Mouse (Mus musculus) midbrain, embryonic 14.5 days (tissue): ENCODE results near the gene Rps6kc1. TPM values are rescaled to one million over a fixed set of nuclear protein-coding genes. Genes with fewer than 3 reads are reported as not detected.

ENCODE experiments used
- ATAC-seq: fragments of 200-750 bp; cut with Nextera tagmentation; 2 replicates; pipeline ENCODE4 v1.8.0; 2017; ENCODE audit warnings: moderate number of reproducible peaks, moderate library complexity; ENCODE audit not compliant: low FRiP score, low TSS enrichment
- DNase-seq: peaks from one replicate; pipeline ENCODE4 v3.0.0-alpha.2; 2015
- H3K27ac ChIP-seq: fragments of 300-500 bp; sonication (generic); replicated peaks from 2 replicates; pipeline ENCODE4 v1.5.1; 2014; ENCODE audit warnings: mild to moderate bottlenecking, low read depth, low read length, moderate library complexity
- H3K27me3 ChIP-seq: fragments of 300-500 bp; sonication (generic); 2 replicates; pipeline ENCODE4 v1.6.1; 2014; ENCODE audit warnings: low read length, control low read depth, mixed read lengths; ENCODE audit not compliant: control insufficient read depth, insufficient read depth
- H3K36me3 ChIP-seq: fragments of 300-500 bp; sonication (generic); 2 replicates; pipeline ENCODE4 v1.6.1; 2014; ENCODE audit warnings: low read length, control low read depth; ENCODE audit not compliant: control insufficient read depth, insufficient read depth
- H3K4me1 ChIP-seq: fragments of 300-500 bp; sonication (generic); 2 replicates; pipeline ENCODE4 v1.6.1; 2014; ENCODE audit warnings: mild to moderate bottlenecking, antibody characterized with exemption, low read length, control low read depth; ENCODE audit not compliant: control insufficient read depth, insufficient read depth
- H3K4me2 ChIP-seq: fragments of 300-500 bp; sonication (generic); 2 replicates; pipeline ENCODE4 v1.6.1; 2014; ENCODE audit warnings: mild to moderate bottlenecking, low read length, moderate library complexity
- H3K4me3 ChIP-seq: fragments of 300-500 bp; sonication (generic); replicated peaks from 2 replicates; pipeline ENCODE4 v1.5.1; 2014; ENCODE audit warnings: low read depth, low read length
- H3K9ac ChIP-seq: fragments of 300-500 bp; sonication (generic); replicated peaks from 2 replicates; pipeline ENCODE4 v1.6.1; 2014; ENCODE audit warnings: mild to moderate bottlenecking, low read length, moderate library complexity
- H3K9me3 ChIP-seq: fragments of 300-500 bp; sonication (generic); 2 replicates; pipeline ENCODE4 v1.6.1; 2016; ENCODE audit warnings: low read length, control low read depth, mixed read lengths; ENCODE audit not compliant: control insufficient read depth
- WGBS: fragments of 180-500 bp; shearing (Covaris S2); extraction: QIAGEN DNeasy Blood & Tissue Kit; methylation state at CpG from one replicate; pipeline ENCODE4 v1.1.7; 2014; 5-methylcytosine and 5-hydroxymethylcytosine counted together
- polyA plus RNA-seq: library from polyadenylated mRNA; unstranded; fragments of >200 nt; fragmentation: Nextera tagmentation; extraction: Ambion mirVana; gene quantifications from 2 replicates; pipeline ENCODE4 v1.2.1, GENCODE M21; 2014

The Rps6kc1 gene
- 29.8 and 31.0 TPM in 2 replicates for polyA plus RNA-seq

DNA sequence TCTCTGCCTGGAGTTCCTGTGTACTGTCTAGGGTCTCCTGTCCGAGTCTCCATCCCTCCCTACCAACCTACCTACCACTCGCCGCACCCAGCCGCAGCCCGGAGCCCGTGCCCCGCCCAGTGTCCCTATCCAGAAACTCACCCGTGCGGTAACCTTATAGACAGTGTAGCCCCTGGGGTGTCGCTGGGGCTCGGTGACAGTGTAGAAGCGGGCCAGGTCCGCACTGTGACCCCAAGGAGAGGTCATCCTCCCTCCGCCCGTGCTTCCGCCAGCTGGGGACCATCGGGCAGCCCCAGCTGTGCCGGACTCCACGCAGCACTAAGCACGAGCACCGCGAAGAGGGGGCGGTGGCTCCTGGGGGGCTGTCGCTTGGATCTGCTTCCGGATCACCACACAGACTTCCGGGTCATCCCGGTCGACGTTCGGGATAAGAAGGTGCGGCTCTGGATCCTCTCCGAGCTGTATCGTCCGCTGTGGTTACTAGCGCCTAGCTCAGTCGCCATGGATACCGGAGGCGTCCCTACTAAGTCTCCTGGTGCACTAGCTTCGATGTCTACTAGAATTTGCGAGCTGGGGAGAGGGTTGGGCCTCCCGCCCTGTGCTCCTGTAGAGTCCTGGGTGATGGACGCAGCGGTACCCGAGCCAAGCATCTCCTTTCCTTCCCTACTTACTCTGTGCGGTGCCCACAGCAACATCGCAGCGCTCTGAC is at the start of gene Rps6kc1:
Gene Rps6kc1, minus strand, starts transcription at position 356 of the 709 bp plus-strand sequence.
- Histone ChIP-seq H3K4me1 (peaks cover 18% of the 10 kb centered on the region), H3K4me3 (peak within 1 kb of the TSS; percentile 86), H3K27me3 (no peaks in the 10 kb centered on the region), H3K36me3 (no peaks in the 10 kb centered on the region), H3K27ac (peak within 1 kb of the TSS; percentile 86), H3K9me3 (no peaks in the 10 kb centered on the region), H3K4me2 (peak within 1 kb of the TSS; percentile 87), H3K9ac (peak within 1 kb of the TSS; percentile 93)
- under 1% methylated on average over 47 of the region's 47 CpGs for WGBS
- DNase-seq (peak; percentile 92), ATAC-seq (peak; percentile 94)

- Histone ChIP-seq H3K9me3 (no peaks in the 10 kb centered on the region), H3K27ac (no peak overlapping the region), H3K36me3 (peaks cover 93% of the 10 kb centered on the region), H3K27me3 (no peaks in the 10 kb centered on the region), H3K4me2 (no peak overlapping the region), H3K4me3 (no peak overlapping the region), H3K4me1 (no peaks in the 10 kb centered on the region), H3K9ac (no peak overlapping the region)
- no peak for DNase-seq
- WGBS, result 94% methylated on average over 5 of the region's 5 CpGs
- no peak for ATAC-seq
These were observed 47.3 kb upstream of the Rps6kc1 start for GRCm38 (mm10) chr1:190958821-190959220.

DNA sequence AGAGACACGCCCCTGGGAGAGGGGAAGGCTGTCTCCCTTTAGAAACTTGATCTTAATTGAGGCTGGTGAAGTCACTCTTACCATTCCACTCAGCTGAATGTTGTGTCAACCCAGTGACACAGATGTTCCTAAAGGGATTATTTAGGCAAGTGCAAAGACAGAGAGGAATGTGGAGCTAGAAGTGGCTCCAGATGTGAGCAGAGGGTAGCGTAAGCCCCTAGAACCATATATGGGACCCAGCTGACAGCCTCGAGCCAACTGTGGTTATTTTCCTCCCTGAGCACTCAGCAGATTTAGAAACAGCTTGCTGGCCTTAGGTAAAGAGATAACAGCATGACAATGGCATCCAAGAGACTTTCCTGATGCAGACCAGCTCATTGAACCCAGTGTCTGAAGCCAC is 41.4 kb upstream of the Rps6kc1 start:
- H3K4me2 ChIP-seq, result no peak overlapping the region
- ATAC-seq (no peak), DNase-seq (no peak)
- H3K36me3 ChIP-seq, result peaks cover 98% of the 10 kb centered on the region
- H3K4me1 ChIP-seq, result no peaks in the 10 kb centered on the region
- WGBS, result 83% methylated on average over 3 of the region's 3 CpGs
- no peak overlapping the region for H3K9ac ChIP-seq
- H3K27ac ChIP-seq, result no peak overlapping the region
- no peaks in the 10 kb centered on the region for H3K9me3 ChIP-seq
- no peaks in the 10 kb centered on the region for H3K27me3 ChIP-seq
- H3K4me3 ChIP-seq, result no peak overlapping the region

DNA sequence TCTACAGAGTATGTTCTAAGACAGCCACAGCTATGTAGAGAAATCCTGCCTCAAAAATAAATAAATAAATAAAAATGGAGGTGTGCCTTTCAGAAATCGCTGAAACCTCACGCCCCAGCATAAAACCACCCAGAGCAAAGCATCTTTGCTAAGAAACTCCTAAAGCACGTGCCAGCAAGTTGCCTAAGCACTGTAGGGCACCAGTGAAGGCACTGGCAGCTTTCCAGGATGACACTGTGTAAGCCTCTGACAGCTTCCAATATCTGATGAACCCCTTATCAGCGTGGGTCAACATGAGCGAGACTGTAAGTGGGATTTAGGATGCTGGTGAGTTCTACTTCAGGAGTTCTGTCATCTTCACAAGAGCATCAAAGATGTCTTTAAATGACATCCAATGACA is 39.4 kb upstream of the Rps6kc1 start:
- no peaks in the 10 kb centered on the region for H3K27me3 ChIP-seq
- no peak overlapping the region for H3K9ac ChIP-seq
- 87% methylated on average over 5 of the region's 5 CpGs for WGBS
- no peak overlapping the region for H3K4me3 ChIP-seq
- no peaks in the 10 kb centered on the region for H3K4me1 ChIP-seq
- no peak for ATAC-seq
- H3K9me3 ChIP-seq, result no peaks in the 10 kb centered on the region
- H3K27ac ChIP-seq, result no peak overlapping the region
- peaks cover 98% of the 10 kb centered on the region for H3K36me3 ChIP-seq
- no peak overlapping the region for H3K4me2 ChIP-seq
- DNase-seq, result no peak

- DNase-seq, result no peak
- ATAC-seq, result no peak
- H3K9ac ChIP-seq, result no peak overlapping the region
- no peak overlapping the region for H3K4me2 ChIP-seq
- H3K9me3 ChIP-seq, result no peaks in the 10 kb centered on the region
- H3K36me3 ChIP-seq, result peaks cover 94% of the 10 kb centered on the region
- WGBS, result 91% methylated on average over 17 of the region's 17 CpGs
- no peak overlapping the region for H3K27ac ChIP-seq
- no peaks in the 10 kb centered on the region for H3K27me3 ChIP-seq
- H3K4me3 ChIP-seq, result no peak overlapping the region
- H3K4me1 ChIP-seq, result no peaks in the 10 kb centered on the region
These were observed 37.3 kb upstream of the Rps6kc1 start for GRCm38 (mm10) chr1:190948846-190949245.

GRCm38 (mm10) chr1:190948439-190948838 is 36.9 kb upstream of the Rps6kc1 start:
- WGBS, result 91% methylated on average over 7 of the region's 7 CpGs
- DNase-seq (no peak), ATAC-seq (no peak)
- Histone ChIP-seq H3K4me2 (no peak overlapping the region), H3K27me3 (no peaks in the 10 kb centered on the region), H3K9ac (no peak overlapping the region), H3K4me3 (no peak overlapping the region), H3K9me3 (no peaks in the 10 kb centered on the region), H3K36me3 (peaks cover 94% of the 10 kb centered on the region), H3K4me1 (no peaks in the 10 kb centered on the region), H3K27ac (no peak overlapping the region)

- ATAC-seq (no peak), DNase-seq (no peak)
- Histone ChIP-seq H3K4me3 (no peak overlapping the region), H3K9ac (no peak overlapping the region), H3K9me3 (no peaks in the 10 kb centered on the region), H3K36me3 (peaks cover 94% of the 10 kb centered on the region), H3K4me2 (no peak overlapping the region), H3K27me3 (no peaks in the 10 kb centered on the region), H3K4me1 (no peaks in the 10 kb centered on the region), H3K27ac (no peak overlapping the region)
- 74% methylated on average over 5 of the region's 5 CpGs for WGBS
These were observed 36.4 kb upstream of the Rps6kc1 start for GRCm38 (mm10) chr1:190947986-190948385.

DNA sequence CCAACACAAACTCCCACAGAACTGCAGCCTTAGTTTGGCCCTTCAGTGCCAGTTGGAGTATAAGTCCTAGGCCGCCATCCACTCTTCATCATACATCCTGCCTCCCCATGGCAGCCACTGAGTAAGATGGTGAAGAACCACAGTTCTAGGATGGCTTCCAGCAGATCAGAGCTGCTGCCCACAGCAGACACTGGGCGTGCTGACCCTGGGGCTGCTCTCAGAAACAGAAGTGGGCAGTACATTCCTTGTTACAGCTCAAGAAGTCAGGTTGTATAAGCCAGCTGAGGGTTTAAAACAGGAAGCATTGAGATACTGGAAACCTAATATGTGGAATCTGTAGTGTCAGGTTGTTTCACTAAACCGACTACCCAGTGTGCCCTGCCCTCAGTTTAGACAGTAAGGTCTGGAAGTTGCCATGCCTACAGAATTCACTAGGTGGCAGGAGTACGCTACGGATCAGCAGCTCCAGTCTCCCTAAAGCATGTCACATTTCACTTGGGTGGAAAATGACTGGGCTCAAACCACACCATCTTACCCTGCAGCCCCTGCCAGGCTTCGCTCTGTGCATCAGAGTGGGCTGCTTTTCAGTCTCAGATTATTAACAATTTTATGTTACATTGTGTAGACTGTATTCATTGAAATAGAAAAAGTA is 32.7 kb upstream of the Rps6kc1 start:
- no peak overlapping the region for H3K4me2 ChIP-seq
- H3K9me3 ChIP-seq, result no peaks in the 10 kb centered on the region
- WGBS, result 56% methylated on average over 6 of the region's 6 CpGs
- peak; percentile 87 for DNase-seq
- no peak overlapping the region for H3K9ac ChIP-seq
- no peak overlapping the region for H3K27ac ChIP-seq
- peaks cover 94% of the 10 kb centered on the region for H3K36me3 ChIP-seq
- H3K27me3 ChIP-seq, result no peaks in the 10 kb centered on the region
- no peaks in the 10 kb centered on the region for H3K4me1 ChIP-seq
- no peak overlapping the region for H3K4me3 ChIP-seq
- peak; percentile 63; the same call in 1 of the 2 replicates for ATAC-seq

DNA sequence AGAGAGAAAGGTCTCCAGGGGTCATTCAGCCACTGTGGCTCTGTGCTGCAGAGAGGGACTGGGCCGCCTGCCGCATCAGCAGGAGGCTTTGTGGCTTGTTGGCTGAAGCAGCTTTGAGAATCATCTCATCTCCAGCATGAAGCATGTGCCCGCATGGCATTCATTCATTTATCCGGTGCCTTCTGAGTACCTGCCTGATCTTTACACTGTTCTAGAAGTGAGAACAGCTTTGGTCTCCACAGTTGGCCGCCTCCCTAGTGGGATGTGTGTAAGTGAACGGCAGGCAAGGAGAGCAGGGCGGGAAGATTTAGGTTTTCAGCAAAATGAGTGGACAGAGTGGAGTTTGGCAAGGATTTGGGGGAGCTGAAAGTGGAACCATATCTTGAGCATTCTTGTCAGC is 28.2 kb upstream of the Rps6kc1 start:
- no peak overlapping the region for H3K4me2 ChIP-seq
- ATAC-seq (no peak), DNase-seq (no peak)
- no peak overlapping the region for H3K9ac ChIP-seq
- H3K27ac ChIP-seq, result no peak overlapping the region
- H3K36me3 ChIP-seq, result peaks cover 90% of the 10 kb centered on the region
- no peaks in the 10 kb centered on the region for H3K4me1 ChIP-seq
- 87% methylated on average over 7 of the region's 7 CpGs for WGBS
- no peaks in the 10 kb centered on the region for H3K27me3 ChIP-seq
- H3K9me3 ChIP-seq, result no peaks in the 10 kb centered on the region
- no peak overlapping the region for H3K4me3 ChIP-seq
